Comparison of ENCODE assay signal across 14 mouse cellular contexts in the genomic region with DNA sequence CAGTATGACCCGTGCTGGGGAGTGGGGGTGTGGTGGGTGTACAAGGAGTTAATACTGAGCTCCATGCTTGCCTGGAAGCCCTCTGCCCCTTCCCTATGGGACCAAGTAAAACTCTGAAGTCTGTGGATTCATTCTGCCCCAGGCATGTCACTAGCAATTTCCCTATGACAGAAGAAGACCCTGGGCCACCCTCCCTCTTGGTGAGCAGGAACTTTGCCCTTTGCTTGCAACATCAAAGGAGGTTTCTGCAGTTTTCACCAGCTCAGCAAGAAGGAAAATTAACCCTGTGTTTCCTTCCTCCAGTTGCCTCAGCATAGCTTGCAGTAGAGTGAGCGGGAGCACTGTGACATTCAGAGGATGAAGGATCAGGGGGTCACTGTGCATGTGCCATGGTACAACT. TPM values are rescaled to one million over a fixed set of nuclear protein-coding genes. Genes with fewer than 3 reads are reported as not detected.
DNase-seq lines count a peak whose midpoint lies in the region; ATAC-seq and TF ChIP-seq lines count a peak whose summit lies in the region.
"Had no signal": no experiment of that assay in that cellular context is flagged by ENCODE, and none has a peak within 500 bp of the region (broad histone marks: within the 10 kb centered on the region; RNA-seq: fewer than 3 reads in every experiment).

No protein-coding gene starts in this region.

- peak; percentile 74 for DNase-seq in embryonic facial prominence, embryonic 11.5 days (ENCODE audit: low spot score)
- DNase-seq in forebrain, embryonic 14.5 days (ENCODE audit: low spot score) = no peak
- peak; percentile 29 for DNase-seq in neural tube, embryonic 10.5 days (ENCODE audit: extremely low spot score, low spot score)
- DNase-seq in kidney, adult 8-10 months = no peak
- no peak for DNase-seq in left cerebral cortex, adult 11 months (ENCODE audit: low spot score)
- no peak for DNase-seq in thymus, adult 2 months
- no peak for DNase-seq in testis, postnatal 14 days (ENCODE audit: low spot score)
- DNase-seq: cerebellum, adult 9-10 months; heart, postnatal 4 days; kidney, postnatal 4 days had no signal

- H3K36me3 ChIP-seq in embryonic facial prominence, embryonic 11.5 days (replicated peaks; ENCODE audit: control insufficient read depth, insufficient read depth, low read depth, low read length) = no peaks in the 10 kb centered on the region
- H3K36me3 ChIP-seq in forebrain, embryonic 14.5 days (ENCODE audit: control insufficient read depth, insufficient read depth, low read length) = no peaks in the 10 kb centered on the region
- no peaks in the 10 kb centered on the region for H3K36me3 ChIP-seq in intestine, embryonic 16.5 days (ENCODE audit: control insufficient read depth, insufficient read depth, low read length)
- H3K36me3 ChIP-seq in thymus, adult 2 months (ENCODE audit: control insufficient read depth, insufficient read depth, low read length) = no peaks in the 10 kb centered on the region
- H3K36me3 ChIP-seq: limb, embryonic 13.5 days; stomach, embryonic 15.5 days had no signal

- no peak overlapping the region for H3K9ac ChIP-seq in embryonic facial prominence, embryonic 11.5 days (replicated peaks; ENCODE audit: low read length)
- no peak overlapping the region; the same call in 1 of the 2 replicates for H3K9ac ChIP-seq in forebrain, embryonic 14.5 days (ENCODE audit: low read length)
- H3K9ac ChIP-seq in intestine, embryonic 16.5 days (ENCODE audit: low read depth, low read length) = no peak overlapping the region
- H3K9ac ChIP-seq: limb, embryonic 13.5 days; stomach, embryonic 15.5 days had no signal

- no peak for TF ChIP-seq CTCF in thymus, adult 2 months (IDR thresholded peaks at IDR 0.05; ENCODE audit: borderline replicate concordance, control insufficient read depth, extremely low read depth, insufficient read depth, low read length, poor library complexity)

- no peaks in the 10 kb centered on the region; the same call in 1 of the 2 replicates for H3K4me1 ChIP-seq in embryonic facial prominence, embryonic 11.5 days (ENCODE audit: control insufficient read depth, insufficient read depth, low read length)
- H3K4me1 ChIP-seq in forebrain, embryonic 14.5 days (ENCODE audit: control insufficient read depth, insufficient read depth, low read length) = peaks cover 8% of the 10 kb centered on the region; the same call in 1 of the 2 replicates
- peaks cover 19% of the 10 kb centered on the region for H3K4me1 ChIP-seq in intestine, embryonic 16.5 days (ENCODE audit: control insufficient read depth, insufficient read depth, low read length)
- H3K4me1 ChIP-seq in thymus, adult 2 months (replicated peaks; ENCODE audit: control insufficient read depth, insufficient read depth, low read length) = no peaks in the 10 kb centered on the region

- TF ChIP-seq POLR2A in thymus, adult 2 months (IDR thresholded peaks at IDR 0.05; ENCODE audit: control insufficient read depth, extremely low read depth, insufficient read depth, low read length, poor library complexity) = no peak

- 4% methylated on average over 2 of the region's 2 CpGs for WGBS in embryonic facial prominence, embryonic 11.5 days
- 49% methylated on average over 2 of the region's 2 CpGs for WGBS in forebrain, embryonic 14.5 days
- 40% methylated on average over 2 of the region's 2 CpGs for WGBS in intestine, embryonic 16.5 days
- 73% methylated on average over 2 of the region's 2 CpGs for WGBS in thymus, adult 2 months

- 0 out of 2 replicates have a peak, but pooled peaks have one; percentile 35 for ATAC-seq in embryonic facial prominence, embryonic 11.5 days (replicated peaks; ENCODE audit: insufficient number of reproducible peaks, low FRiP score, low TSS enrichment, low read depth)
- ATAC-seq in forebrain, embryonic 14.5 days = no peak
- peak; percentile 81 for ATAC-seq in intestine, embryonic 16.5 days
- ATAC-seq: lung, postnatal 0 days had no signal

- no peak overlapping the region for H3K4me3 ChIP-seq in embryonic facial prominence, embryonic 11.5 days (ENCODE audit: low read depth, low read length)
- H3K4me3 ChIP-seq in forebrain, embryonic 14.5 days (ENCODE audit: low read depth, low read length) = no peak overlapping the region; the same call in 1 of the 2 replicates
- H3K4me3 ChIP-seq in intestine, embryonic 16.5 days (ENCODE audit: low read length) = no peak overlapping the region
- no peak overlapping the region for H3K4me3 ChIP-seq in thymus, adult 2 months (ENCODE audit: control insufficient read depth, insufficient read depth, low read length)
- H3K4me3 ChIP-seq: limb, embryonic 13.5 days; stomach, embryonic 15.5 days had no signal

- H3K27ac ChIP-seq in embryonic facial prominence, embryonic 11.5 days (replicated peaks; ENCODE audit: low read depth, low read length) = no peak overlapping the region
- no peak overlapping the region for H3K27ac ChIP-seq in forebrain, embryonic 14.5 days (ENCODE audit: low read depth, low read length)
- no peak overlapping the region for H3K27ac ChIP-seq in intestine, embryonic 16.5 days (ENCODE audit: low read length)
- no peak overlapping the region for H3K27ac ChIP-seq in thymus, adult 2 months (ENCODE audit: control insufficient read depth, insufficient read depth, low read length)
- H3K27ac ChIP-seq: limb, embryonic 13.5 days; stomach, embryonic 15.5 days had no signal

- no peaks in the 10 kb centered on the region for H3K9me3 ChIP-seq in embryonic facial prominence, embryonic 11.5 days (replicated peaks; ENCODE audit: control insufficient read depth, low read length)
- H3K9me3 ChIP-seq in forebrain, embryonic 14.5 days (replicated peaks; ENCODE audit: control insufficient read depth, low read length) = no peaks in the 10 kb centered on the region
- no peaks in the 10 kb centered on the region for H3K9me3 ChIP-seq in intestine, embryonic 16.5 days (ENCODE audit: control insufficient read depth, low read length)
- H3K9me3 ChIP-seq: limb, embryonic 13.5 days; stomach, embryonic 15.5 days had no signal

- no peaks in the 10 kb centered on the region for H3K27me3 ChIP-seq in embryonic facial prominence, embryonic 11.5 days (ENCODE audit: control insufficient read depth, insufficient read depth, low read length)
- H3K27me3 ChIP-seq in forebrain, embryonic 14.5 days (replicated peaks; ENCODE audit: control insufficient read depth, insufficient read depth, low read length) = no peaks in the 10 kb centered on the region
- H3K27me3 ChIP-seq in intestine, embryonic 16.5 days (replicated peaks; ENCODE audit: control insufficient read depth, insufficient read depth, low read length) = no peaks in the 10 kb centered on the region
- H3K27me3 ChIP-seq in thymus, adult 2 months (ENCODE audit: control insufficient read depth, insufficient read depth, low read length) = no peaks in the 10 kb centered on the region
- H3K27me3 ChIP-seq: stomach, embryonic 15.5 days had no signal

- H3K4me2 ChIP-seq in embryonic facial prominence, embryonic 11.5 days (ENCODE audit: low read depth, low read length) = peak overlapping the region; percentile 4; the same call in 1 of the 2 replicates
- H3K4me2 ChIP-seq in forebrain, embryonic 14.5 days (ENCODE audit: low read length) = peak overlapping the region; percentile 76
- H3K4me2 ChIP-seq in intestine, embryonic 16.5 days (ENCODE audit: low read depth, low read length) = no peak overlapping the region
- H3K4me2 ChIP-seq: limb, embryonic 13.5 days; stomach, embryonic 15.5 days had no signal

RNA-seq across cellular contexts. Expression of gene Gap43, which starts 3.8 kb away (rescaled TPM):
- 153 and 165 TPM in 2 replicates for polyA plus RNA-seq in embryonic facial prominence, embryonic 11.5 days (2014; fragmentation: Nextera tagmentation; extraction: Ambion mirVana)
- 829 and 974 TPM in 2 replicates for polyA plus RNA-seq in forebrain, embryonic 14.5 days (2014; fragmentation: Nextera tagmentation; extraction: Ambion mirVana)
- 49.2 and 55.5 TPM in 2 replicates for polyA plus RNA-seq in intestine, embryonic 16.5 days (2015; fragmentation: Nextera tagmentation; extraction: Ambion mirVana)
- polyA plus RNA-seq in thymus, adult 2 months (2012; rRNA removed) = not detected in 2 replicates

Comparison
In these comparisons a context has a peak if more than half of its experiments do, and no peak if none do; other contexts are left out.
1. DNase-seq: peak in embryonic facial prominence, embryonic 11.5 days (single experiment) and neural tube, embryonic 10.5 days (single experiment); none in forebrain, embryonic 14.5 days (single experiment), kidney, adult 8-10 months (0 of 2), left cerebral cortex, adult 11 months (single experiment), thymus, adult 2 months (single experiment) and testis, postnatal 14 days (single experiment).
2. RNA of gene Gap43, which starts 3.8 kb away (polyA plus RNA-seq): 829 to 974 TPM in forebrain, embryonic 14.5 days, 153 to 165 TPM in embryonic facial prominence, embryonic 11.5 days and 49.2 to 55.5 TPM in intestine, embryonic 16.5 days; not detected in thymus, adult 2 months; every median in the first group is over 10 times any median in the second.